Mouse (Mus musculus) CH12.LX (cell line): Measurements from ENCODE around the gene Ece2. TPM values are rescaled to one million over a fixed set of nuclear protein-coding genes. Genes with fewer than 3 reads are reported as not detected.
A peak's percentile ranks its signal among the peaks of the same experiment; 100 is the strongest.

Experiments
- DNase-seq: peaks from one replicate; pipeline ENCODE4 v3.0.0-alpha.2; 2013; ENCODE audit errors: extremely low read depth
- H3K27ac ChIP-seq: 2 replicates; pipeline ENCODE4 v1.5.1; 2012; ENCODE audit warnings: low read depth, mild to moderate bottlenecking, control low read depth, moderate library complexity; ENCODE audit not compliant: insufficient read depth
- H3K27me3 ChIP-seq: replicated peaks from 2 replicates; pipeline ENCODE3; 2012; ENCODE audit warnings: inconsistent platforms
- H3K36me3 ChIP-seq, 2 experiments: replicated peaks in 1 of 2; 2 replicates each; pipeline versions ENCODE3 to v1.6.1; 2012; ENCODE audit warnings: inconsistent platforms in 1 of 2, low read length in 1 of 2, mild to moderate bottlenecking in 1 of 2, mixed read lengths in 1 of 2, moderate library complexity in 1 of 2; ENCODE audit not compliant: control insufficient read depth in 1 of 2, insufficient read depth in 1 of 2
- H3K4me1 ChIP-seq, 2 experiments: 2 replicates each; pipeline ENCODE4 v1.6.1; 2012; ENCODE audit warnings: inconsistent platforms in 1 of 2, moderate library complexity in 1 of 2; ENCODE audit not compliant: insufficient read depth in 2 of 2, control insufficient read depth in 1 of 2
- H3K4me2 ChIP-seq: 2 replicates; pipeline ENCODE4 v1.6.1; 2012; ENCODE audit warnings: low read depth, mild to moderate bottlenecking, control low read depth; ENCODE audit not compliant: poor library complexity, insufficient read depth, severe bottlenecking
- H3K4me3 ChIP-seq, 3 experiments: fragments of 150-350 bp in 1 of 3; sonication (generic) in 1 of 3; replicated peaks in 1 of 3; 2 replicates each; pipeline versions ENCODE3 to v1.5.1; 2011 to 2012; ENCODE audit warnings: low read depth in 2 of 3, low read length in 2 of 3, mild to moderate bottlenecking in 2 of 3, moderate library complexity in 2 of 3, control low read depth in 1 of 3, improper control_type of control experiment in 1 of 3, inconsistent platforms in 1 of 3, mixed read lengths in 1 of 3; ENCODE audit not compliant: poor library complexity in 1 of 3
- H3K79me2 ChIP-seq: replicated peaks from 2 replicates; pipeline ENCODE4 v1.6.1; 2012; ENCODE audit warnings: mild to moderate bottlenecking, moderate library complexity; ENCODE audit not compliant: control insufficient read depth, poor library complexity, insufficient read depth, severe bottlenecking; ENCODE audit errors: extremely low read depth
- H3K9ac ChIP-seq: 2 replicates; pipeline ENCODE4 v1.6.1; 2012; ENCODE audit warnings: low read depth, mild to moderate bottlenecking, control low read depth, moderate library complexity; ENCODE audit not compliant: insufficient read depth
- H3K9me3 ChIP-seq: replicated peaks from 2 replicates; pipeline ENCODE3; 2012; ENCODE audit warnings: low read length, inconsistent platforms, mixed read lengths
- BHLHE40 ChIP-seq: IDR thresholded peaks from 2 replicates; pipeline ENCODE4 v1.6.1; 2011; ENCODE audit warnings: mild to moderate bottlenecking, low read depth, low read length, improper control_type of control experiment
- CHD1 ChIP-seq: IDR thresholded peaks from 2 replicates; pipeline ENCODE4 v1.6.1; 2012; ENCODE audit warnings: low read depth, low read length, improper control_type of control experiment, inconsistent platforms
- CHD2 ChIP-seq: IDR thresholded peaks from 2 replicates; pipeline ENCODE4 v1.6.1; 2011; ENCODE audit warnings: low read length, improper control_type of control experiment
- CTCF ChIP-seq, 2 experiments: IDR thresholded peaks in 1 of 2; conservative IDR thresholded peaks in 1 of 2; 2 replicates each; pipeline ENCODE4 v1.5.1; 2011 to 2012; ENCODE audit warnings: low read depth in 2 of 2, low read length in 2 of 2, improper control_type of control experiment in 1 of 2, inconsistent platforms in 1 of 2, mild to moderate bottlenecking in 1 of 2, moderate library complexity in 1 of 2
- E2F4 ChIP-seq: IDR thresholded peaks from 2 replicates; pipeline ENCODE4 v1.6.1; 2011; ENCODE audit warnings: low read depth, low read length, improper control_type of control experiment; ENCODE audit not compliant: insufficient replicate concordance
- ELF1 ChIP-seq: IDR thresholded peaks from 2 replicates; pipeline ENCODE4 v1.6.1; 2014; ENCODE audit warnings: low read depth, mild to moderate bottlenecking, inconsistent platforms, low read length, improper control_type of control experiment
- EP300 ChIP-seq: IDR thresholded peaks from 2 replicates; pipeline ENCODE4 v1.6.1; 2011; ENCODE audit warnings: low read length, improper control_type of control experiment
- ETS1 ChIP-seq: conservative IDR thresholded peaks from 2 replicates; pipeline ENCODE4 v1.6.1; 2012; ENCODE audit warnings: low read depth, mild to moderate bottlenecking, inconsistent platforms, low read length, improper control_type of control experiment, moderate library complexity
- GABPA ChIP-seq: IDR thresholded peaks from 2 replicates; pipeline ENCODE4 v1.6.1; 2012; ENCODE audit warnings: low read depth, low read length, improper control_type of control experiment, inconsistent platforms; ENCODE audit not compliant: insufficient replicate concordance
- HCFC1 ChIP-seq: IDR thresholded peaks from 2 replicates; pipeline ENCODE4 v1.6.1; 2012; ENCODE audit warnings: low read depth, mild to moderate bottlenecking, inconsistent platforms, low read length, improper control_type of control experiment
- IRF4 ChIP-seq: IDR thresholded peaks from 2 replicates; pipeline ENCODE4 v1.6.1; 2014; ENCODE audit warnings: low read depth, mild to moderate bottlenecking, inconsistent platforms, low read length, improper control_type of control experiment
- JUN ChIP-seq: IDR thresholded peaks from 2 replicates; pipeline ENCODE4 v1.6.1; 2011; ENCODE audit warnings: low read depth, mild to moderate bottlenecking, low read length, improper control_type of control experiment, moderate library complexity; ENCODE audit not compliant: insufficient read depth
- JUND ChIP-seq: conservative IDR thresholded peaks from 2 replicates; pipeline ENCODE4 v1.6.1; 2011; ENCODE audit warnings: low read depth, low read length, improper control_type of control experiment
- KAT2A ChIP-seq: IDR thresholded peaks from 2 replicates; pipeline ENCODE4 v1.6.1; 2012; ENCODE audit warnings: low read length, improper control_type of control experiment, inconsistent platforms; ENCODE audit not compliant: insufficient replicate concordance
- MAFK ChIP-seq: IDR thresholded peaks from 2 replicates; pipeline ENCODE4 v1.6.1; 2011; ENCODE audit warnings: low read length, improper control_type of control experiment; ENCODE audit not compliant: insufficient replicate concordance
- MAX ChIP-seq: IDR thresholded peaks from 2 replicates; pipeline ENCODE4 v1.6.1; 2011; ENCODE audit warnings: low read length, improper control_type of control experiment
- MAZ ChIP-seq: IDR thresholded peaks from 2 replicates; pipeline ENCODE4 v1.6.1; 2012; ENCODE audit warnings: low read depth, mild to moderate bottlenecking, inconsistent platforms, low read length, improper control_type of control experiment, moderate library complexity
- MEF2A ChIP-seq: IDR thresholded peaks from 2 replicates; pipeline ENCODE4 v1.6.1; 2014; ENCODE audit warnings: low read depth, mild to moderate bottlenecking, inconsistent platforms, low read length, improper control_type of control experiment, borderline replicate concordance
- MXI1 ChIP-seq: IDR thresholded peaks from 2 replicates; pipeline ENCODE4 v1.6.1; 2011; ENCODE audit warnings: mild to moderate bottlenecking, low read depth, low read length, improper control_type of control experiment
- MYC ChIP-seq: IDR thresholded peaks from 2 replicates; pipeline ENCODE4 v1.6.1; 2011; ENCODE audit warnings: low read depth, mild to moderate bottlenecking, improper control_type of control experiment, low read length
- NELFE ChIP-seq: IDR thresholded peaks from 2 replicates; pipeline ENCODE4 v1.6.1; 2011; ENCODE audit warnings: low read depth, low read length, improper control_type of control experiment
- NRF1 ChIP-seq: IDR thresholded peaks from 2 replicates; pipeline ENCODE4 v1.6.1; 2014; ENCODE audit warnings: low read depth, mild to moderate bottlenecking, inconsistent platforms, low read length, improper control_type of control experiment, moderate library complexity
- PAX5 ChIP-seq: IDR thresholded peaks from 2 replicates; pipeline ENCODE4 v1.6.1; 2012; ENCODE audit warnings: low read length, inconsistent platforms, mixed read lengths
- POLR2A ChIP-seq: IDR thresholded peaks from 2 replicates; pipeline ENCODE4 v1.6.1; 2011; ENCODE audit warnings: low read depth, mild to moderate bottlenecking, improper control_type of control experiment, low read length
- POLR2AphosphoS2 ChIP-seq: IDR thresholded peaks from 2 replicates; pipeline ENCODE4 v1.6.1; 2011; ENCODE audit warnings: low read depth, low read length, improper control_type of control experiment
- RAD21 ChIP-seq: IDR thresholded peaks from 2 replicates; pipeline ENCODE4 v1.6.1; 2011; ENCODE audit warnings: low read depth, mild to moderate bottlenecking, low read length, improper control_type of control experiment, moderate library complexity
- SIN3A ChIP-seq: IDR thresholded peaks from 2 replicates; pipeline ENCODE4 v1.6.1; 2012; ENCODE audit warnings: low read length, improper control_type of control experiment, inconsistent platforms
- SMC3 ChIP-seq: IDR thresholded peaks from 2 replicates; pipeline ENCODE4 v1.6.1; 2011; ENCODE audit warnings: low read depth, low read length, improper control_type of control experiment
- TBP ChIP-seq: conservative IDR thresholded peaks from 2 replicates; pipeline ENCODE4 v1.6.1; 2011; ENCODE audit warnings: low read depth, low read length, improper control_type of control experiment
- TCF12 ChIP-seq: IDR thresholded peaks from 2 replicates; pipeline ENCODE4 v1.6.1; 2014; ENCODE audit warnings: low read depth, mild to moderate bottlenecking, inconsistent platforms, low read length, improper control_type of control experiment
- UBTF ChIP-seq: IDR thresholded peaks from 2 replicates; pipeline ENCODE4 v1.6.1; 2012; ENCODE audit warnings: low read depth, mild to moderate bottlenecking, inconsistent platforms, low read length, improper control_type of control experiment, moderate library complexity
- USF1 ChIP-seq: IDR thresholded peaks from 2 replicates; pipeline ENCODE4 v1.6.1; 2014; ENCODE audit warnings: low read depth, mild to moderate bottlenecking, inconsistent platforms, low read length, improper control_type of control experiment
- USF2 ChIP-seq: conservative IDR thresholded peaks from 2 replicates; pipeline ENCODE4 v1.6.1; 2011; ENCODE audit warnings: low read depth, low read length, improper control_type of control experiment
- ZC3H11A ChIP-seq: IDR thresholded peaks from 2 replicates; pipeline ENCODE4 v1.6.1; 2012; ENCODE audit warnings: low read depth, mild to moderate bottlenecking, inconsistent platforms, low read length, improper control_type of control experiment
- ZKSCAN1 ChIP-seq: IDR thresholded peaks from 2 replicates; pipeline ENCODE4 v1.6.1; 2012; ENCODE audit warnings: low read depth, inconsistent platforms, low read length, improper control_type of control experiment, borderline replicate concordance
- ZMIZ1 ChIP-seq: IDR thresholded peaks from 2 replicates; pipeline ENCODE4 v1.6.1; 2012; ENCODE audit warnings: low read depth, mild to moderate bottlenecking, inconsistent platforms, low read length, improper control_type of control experiment
- ZNF384 ChIP-seq: IDR thresholded peaks from 2 replicates; pipeline ENCODE4 v1.6.1; 2012; ENCODE audit warnings: low read depth, low read length, improper control_type of control experiment, inconsistent platforms
- dilution Hi-C: fragments of 300-500 bp; cut with MboI; formaldehyde crosslinking; loops from 2 replicates; pipeline ENCODE4 v1.14.3; 2020; ENCODE audit warnings: low sequenced_read_pairs; ENCODE audit not compliant: extremely low pct_unique_long_range_greater_than_20kb, extremely low pct_ligation_motif_present
- in situ Hi-C: fragments of 300-500 bp; cut with MboI; formaldehyde crosslinking; loops from 3 replicates; pipeline ENCODE4 v1.14.3; 2019; ENCODE audit warnings: low sequenced_read_pairs, low pct_ligation_motif_present, low pct_unique_long_range_greater_than_20kb, mixed read lengths
- polyA plus RNA-seq: library from polyadenylated mRNA; unstranded; fragments of >175 nt; gene quantifications from 2 replicates; pipeline ENCODE4 v1.2.1, GENCODE M21; 2012; ENCODE audit warnings: low read depth; ENCODE audit not compliant: insufficient read length
- total RNA-seq, 2 experiments: library from RNA; depleted of rRNA; stranded (reverse); fragments of 300-350 nt in 1 of 2; fragments of >200 nt in 1 of 2; gene quantifications; 2 replicates each; pipeline ENCODE4 v1.2.3; 2012 to 2014

Gene Ece2
- total and polyA plus RNA-seq, 3 experiments, result 0.17 to 0.34 (median 0.26) TPM

DNA sequence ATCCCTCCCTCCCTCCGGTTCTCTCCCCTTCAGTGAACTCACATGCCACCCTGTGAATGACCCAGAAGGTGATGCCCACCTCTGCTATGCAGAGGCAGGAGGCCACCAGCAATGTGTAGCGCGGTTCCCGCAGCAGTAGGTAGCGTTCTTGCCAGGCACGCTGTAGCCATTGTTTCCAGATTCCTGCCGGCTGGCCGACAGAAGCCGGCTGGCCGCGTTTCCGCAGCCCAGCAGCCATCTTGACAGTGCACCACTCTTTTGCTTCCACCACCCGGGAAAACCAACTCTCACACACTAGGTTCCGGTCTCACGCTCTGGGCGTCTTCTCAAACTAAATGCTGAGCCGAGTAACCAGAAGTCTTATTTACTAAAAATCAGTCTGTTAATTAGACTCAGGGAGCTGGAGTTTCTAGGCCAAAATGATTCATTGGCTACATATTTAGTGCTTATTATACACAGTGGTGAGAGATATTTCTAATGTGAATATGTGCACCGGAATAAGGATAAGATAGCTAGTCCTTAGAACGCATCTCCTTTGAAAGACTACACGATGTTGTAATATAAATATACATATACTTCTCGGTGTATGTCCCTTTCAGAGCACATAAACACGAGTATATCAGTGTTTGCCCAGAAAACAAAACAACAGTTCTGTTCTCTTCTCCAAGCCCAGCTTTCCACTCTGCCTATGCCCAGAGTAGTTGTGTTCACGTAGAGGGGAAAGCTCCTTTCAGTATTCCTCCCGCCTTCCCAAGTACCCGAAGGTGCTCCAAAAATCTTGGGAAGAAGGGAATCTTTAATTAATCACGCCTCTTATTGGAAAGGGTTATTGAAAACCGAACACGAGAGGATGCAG, 18.9 kb upstream of the Ece2 start:
- H3K9ac ChIP-seq, result peak overlapping the region; percentile 72
- peaks cover 6 to 33% of the 10 kb centered on the region in 2 experiments for H3K4me1 ChIP-seq
- no peaks in the 10 kb centered on the region for H3K27me3 ChIP-seq
- H3K4me3 ChIP-seq, result peak overlapping the region; percentile 70 to 86 (median 79)
- no peaks in the 10 kb centered on the region for H3K9me3 ChIP-seq
- in situ Hi-C loops (loop anchor here (5.0 to 10.0 kb wide), 2 partner anchors 63 to 316 kb away; partner anchors contain the start of gene Abcf3), dilution Hi-C loops (no loop called here)
- H3K79me2 ChIP-seq, result peaks cover 8% of the 10 kb centered on the region
- peak overlapping the region; percentile 46 for H3K27ac ChIP-seq
- peak; percentile 94 for DNase-seq
- peaks cover 29 to 56% of the 10 kb centered on the region in 2 experiments for H3K36me3 ChIP-seq
- peak overlapping the region; percentile 98 for H3K4me2 ChIP-seq
- TF ChIP-seq IRF4 (peak; percentile 70; the same call in 1 of the 2 replicates), ZNF384 (no peak), MAX (peak; percentile 95), TCF12 (peak; percentile 99), CTCF (conservative IDR thresholded peaks at IDR 0.05 in 1 of 2, IDR thresholded peaks at IDR 0.05 in 1 of 2; ENCODE audit: low read depth in 2 of 2, low read length in 2 of 2) (no peak), E2F4 (peak; percentile 77; the same call in 1 of the 2 replicates), ZC3H11A (no peak), MAZ (peak; percentile 83), MXI1 (peak; percentile 97), ZMIZ1 (peak; percentile 94), PAX5 (no peak), POLR2AphosphoS2 (peak; percentile 74), MYC (peak; percentile 99), UBTF (0 out of 2 replicates have a peak, but pooled peaks have one; percentile 44), JUN (no peak), KAT2A (peak; percentile 82; the same call in 1 of the 2 replicates), SIN3A (peak; percentile 99), ETS1 (peak; percentile 42; the same call in 1 of the 2 replicates), RAD21 (no peak), NRF1 (peak; percentile 69), JUND (peak; percentile 13; the same call in 1 of the 2 replicates), TBP (peak; percentile 98), EP300 (no peak), ELF1 (peak; percentile 83), CHD2 (peak; percentile 62; the same call in 1 of the 2 replicates), MEF2A (peak; percentile 71), HCFC1 (peak; percentile 90), GABPA (no peak; the same call in 1 of the 2 replicates), MAFK (peak; percentile 63; the same call in 1 of the 2 replicates), POLR2A (peak; percentile 99), ZKSCAN1 (no peak), USF2 (no peak), SMC3 (no peak), CHD1 (peak; percentile 88; the same call in 1 of the 2 replicates), USF1 (no peak), NELFE (peak; percentile 99), BHLHE40 (peak; percentile 73)
